Mouse (Mus musculus) bone marrow macrophage, adult 2 months (primary cell): ENCODE results near the gene Slc35a5.

ENCODE experiments used
- CTCF ChIP-seq: IDR thresholded peaks from 2 replicates; pipeline ENCODE4 v1.5.1; 2012; ENCODE audit warnings: low read depth, mild to moderate bottlenecking, low read length, moderate library complexity
- POLR2A ChIP-seq: IDR thresholded peaks from 2 replicates; pipeline ENCODE4 v1.6.1; 2012; ENCODE audit warnings: mild to moderate bottlenecking, low read depth, low read length, borderline replicate concordance

GRCm38 (mm10) chr16:45159389-45159716, 847 bp upstream of the Slc35a5 start:
- TF ChIP-seq POLR2A (no peak), CTCF (no peak)
